ENCODE assay signal across 15 mouse cellular contexts in the genomic region with DNA sequence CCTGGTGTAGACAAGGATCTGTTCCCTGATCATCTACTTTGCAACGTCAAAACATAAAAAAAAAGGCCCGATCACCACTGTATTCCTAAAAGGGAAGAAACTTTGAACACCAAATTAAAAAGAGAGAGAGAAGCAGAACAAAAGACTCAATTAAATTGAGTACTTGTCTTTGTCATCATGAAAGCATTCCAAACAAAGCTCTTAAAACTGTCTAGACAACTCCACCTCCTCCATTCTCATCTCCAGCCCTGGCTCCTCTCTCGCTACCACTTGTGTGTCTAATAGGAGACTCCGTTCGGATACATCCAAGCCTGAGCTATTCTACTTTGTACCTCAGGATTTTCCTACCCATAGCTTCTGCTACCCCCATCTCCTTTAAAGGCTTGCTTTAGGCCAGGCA.
"Had no signal": no experiment of that assay in that cellular context is flagged by ENCODE, and none has a peak within 500 bp of the region (broad histone marks: within the 10 kb centered on the region; RNA-seq: fewer than 3 reads in every experiment).

No protein-coding gene starts in this region.

- H3K9ac ChIP-seq: neural tube, embryonic 15.5 days; stomach, embryonic 15.5 days had no signal

- DNase-seq: retina, postnatal 1 day; right cerebral cortex, adult 18-20 months; right cerebral cortex, postnatal 14 days; right cerebral cortex, postnatal 25 days; right cerebral cortex, postnatal 4 days; spleen, adult 18-20 months; thymus, adult 18-20 months; thymus, adult 2 months; thymus, postnatal 14 days; thymus, postnatal 25 days; thymus, postnatal 36 days; thymus, postnatal 4 days had no signal

- H3K27ac ChIP-seq: neural tube, embryonic 15.5 days; stomach, embryonic 15.5 days; stomach, postnatal 0 days had no signal

- H3K36me3 ChIP-seq: neural tube, embryonic 15.5 days; stomach, embryonic 15.5 days had no signal

- H3K4me2 ChIP-seq: neural tube, embryonic 15.5 days; stomach, embryonic 15.5 days had no signal

- H3K9me3 ChIP-seq: neural tube, embryonic 15.5 days; stomach, embryonic 15.5 days had no signal

- H3K27me3 ChIP-seq: neural tube, embryonic 15.5 days; stomach, embryonic 15.5 days had no signal

- H3K4me1 ChIP-seq: neural tube, embryonic 15.5 days; stomach, embryonic 15.5 days had no signal

- H3K4me3 ChIP-seq: neural tube, embryonic 15.5 days; stomach, embryonic 15.5 days had no signal
